Mouse (Mus musculus) cerebellum, adult 18-20 months (tissue): ENCODE results near the gene Adcy6.
A peak's percentile ranks its signal among the peaks of the same experiment; 100 is the strongest.
"Not testable (repeated sequence)": the region's sequence is repeated elsewhere in the genome, so short reads cannot be mapped to it uniquely, and the experiment has no call there.

ENCODE experiments used
- DNase-seq, 2 experiments: peaks; one replicate each; pipeline ENCODE4 v3.0.0; 2021

Gene Adcy6

DNA sequence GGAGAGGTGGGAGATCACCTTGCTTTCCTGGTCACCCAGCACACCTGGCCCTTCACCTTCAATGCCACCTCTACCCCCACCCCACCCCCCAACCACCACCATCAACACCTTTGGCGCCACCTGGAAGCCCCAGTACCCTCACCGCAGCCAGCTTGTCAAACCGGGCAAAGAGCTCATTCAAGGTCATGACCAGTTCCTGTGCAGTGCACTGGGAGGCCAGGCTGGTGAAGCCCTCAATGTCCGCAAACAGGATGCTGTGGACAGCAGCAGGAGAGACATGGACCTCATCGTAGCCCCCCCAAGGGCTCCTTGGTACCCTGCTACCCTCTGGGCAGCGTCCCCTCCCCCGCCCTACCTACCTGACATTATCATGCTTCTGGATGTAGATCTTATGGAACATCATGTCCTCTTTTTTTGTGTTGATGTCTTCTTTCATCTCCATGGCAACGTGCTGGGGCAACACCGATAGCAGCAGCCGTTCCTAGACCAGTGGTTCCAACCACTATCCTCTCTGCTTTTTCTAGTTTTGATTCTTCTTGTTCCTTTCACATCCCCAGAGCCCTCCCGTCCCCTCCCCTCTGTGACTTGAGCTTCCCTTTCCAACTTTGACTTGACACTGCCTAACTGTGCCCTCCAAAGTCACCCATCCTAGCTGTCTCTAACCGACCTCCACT lies 9.7 kb downstream of the Adcy6 start:
- no peak for DNase-seq

DNA sequence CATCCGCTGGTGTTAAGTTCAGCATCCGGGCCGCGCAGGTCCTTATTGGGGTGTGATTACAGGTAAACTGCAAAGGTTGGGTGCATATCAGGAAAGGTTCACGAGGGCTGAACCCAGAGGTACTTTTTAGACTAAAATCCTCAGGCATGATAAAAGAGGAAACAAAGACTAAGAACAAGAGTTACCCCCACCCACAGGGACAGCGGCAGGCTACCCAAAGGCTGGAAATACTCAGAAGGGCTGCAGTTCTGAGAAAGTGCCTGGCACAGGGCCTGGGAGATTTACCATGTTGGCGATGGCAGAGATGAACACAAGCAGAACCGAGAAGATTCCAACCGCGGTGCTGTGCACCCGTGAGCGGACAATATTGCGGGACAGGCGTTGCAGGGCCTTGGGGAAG lies 13.3 kb downstream of the Adcy6 start:
- DNase-seq = no peak

DNA sequence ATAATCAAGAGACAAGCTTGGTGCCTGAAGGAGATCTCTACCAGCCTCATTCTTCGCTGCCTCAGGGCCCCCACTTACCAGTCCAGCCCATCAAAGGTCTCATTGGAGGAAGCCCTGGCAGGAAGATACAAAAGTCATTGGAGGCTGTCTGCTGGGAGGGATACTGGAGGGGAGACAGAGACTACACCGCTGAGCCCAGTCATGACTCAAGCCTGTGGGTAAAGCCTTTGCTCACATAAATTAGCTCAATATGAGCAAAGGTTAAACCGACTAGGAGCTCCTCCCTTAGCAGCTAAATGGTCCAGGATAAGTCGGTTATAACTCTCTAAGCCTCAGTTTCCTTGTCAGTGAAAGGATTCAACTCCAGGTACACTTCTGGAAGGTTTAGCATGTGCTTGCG lies 14.8 kb downstream of the Adcy6 start:
- no peak for DNase-seq

DNA sequence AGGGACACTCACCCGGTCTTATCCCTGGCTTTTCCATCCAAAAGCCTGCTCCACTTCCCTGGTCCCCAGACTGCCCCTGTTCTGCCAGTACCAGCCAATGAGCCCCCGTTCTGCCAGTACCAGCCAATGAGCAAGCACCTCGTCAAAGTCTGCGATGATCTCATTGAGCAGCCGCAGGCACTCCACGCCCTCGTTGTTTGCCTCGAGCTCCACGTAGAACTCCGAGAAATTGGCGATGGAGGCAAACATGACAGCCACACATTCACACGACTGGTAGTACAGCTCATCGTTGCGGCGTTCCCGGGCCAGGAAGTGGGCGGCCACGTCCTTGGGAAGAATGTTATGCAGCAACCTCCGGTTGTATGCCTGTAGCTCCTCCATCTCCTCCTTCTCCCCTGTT lies 15.7 kb downstream of the Adcy6 start:
- no peak for DNase-seq

DNA sequence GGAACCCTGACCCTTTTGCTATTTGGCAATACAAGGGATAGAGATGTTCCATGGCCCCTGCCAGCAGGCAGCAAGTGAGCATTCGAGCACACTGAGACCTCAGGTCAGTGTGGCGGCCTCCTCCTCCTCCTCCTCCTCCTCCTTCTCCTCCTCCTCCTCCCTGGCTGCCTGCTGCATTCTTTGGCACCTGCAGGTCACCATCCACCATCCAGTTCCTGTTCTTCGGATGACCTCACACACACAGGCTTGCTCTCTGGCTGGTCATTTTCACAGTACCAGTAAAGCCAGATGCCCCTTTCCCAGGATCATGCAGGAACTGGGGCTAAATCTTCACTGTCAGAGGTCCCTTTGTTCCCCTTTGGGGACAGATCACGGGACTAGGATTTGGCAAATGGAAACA lies 18.5 kb downstream of the Adcy6 start:
- DNase-seq = no peak

DNA sequence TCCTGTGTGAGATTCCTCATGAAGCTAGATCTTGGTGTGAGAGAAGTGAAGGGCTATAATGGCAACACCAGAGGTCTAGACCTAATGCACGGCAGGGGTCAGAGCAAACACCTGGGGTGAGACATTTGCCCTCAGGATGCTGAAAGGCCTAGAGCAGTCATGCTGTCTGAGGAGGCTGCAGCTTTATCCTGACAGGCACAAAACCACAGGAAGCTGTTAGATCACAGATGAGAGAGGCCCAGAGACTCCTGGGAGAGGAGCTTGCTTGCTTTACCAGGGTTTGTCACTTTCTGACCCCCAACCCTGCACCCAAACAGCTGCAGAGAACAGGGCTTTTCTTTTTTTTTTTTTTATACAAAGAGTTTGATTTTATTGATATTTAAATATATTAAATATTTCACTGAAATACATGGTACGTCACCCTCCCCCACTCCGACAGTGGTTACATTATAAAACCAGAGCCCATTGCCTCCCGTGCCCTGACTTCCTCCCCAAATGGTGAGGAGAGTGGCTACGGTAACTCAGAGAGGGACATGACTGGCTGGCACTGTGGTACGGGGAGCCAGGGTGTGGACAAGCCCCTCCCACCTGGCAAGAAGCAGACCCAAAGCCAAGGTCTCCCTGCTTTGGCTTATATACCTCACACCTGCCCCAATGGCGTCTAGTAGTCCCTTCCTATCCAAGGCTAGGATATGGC lies 20.1 kb downstream of the Adcy6 start:
- DNase-seq = no peak

DNA sequence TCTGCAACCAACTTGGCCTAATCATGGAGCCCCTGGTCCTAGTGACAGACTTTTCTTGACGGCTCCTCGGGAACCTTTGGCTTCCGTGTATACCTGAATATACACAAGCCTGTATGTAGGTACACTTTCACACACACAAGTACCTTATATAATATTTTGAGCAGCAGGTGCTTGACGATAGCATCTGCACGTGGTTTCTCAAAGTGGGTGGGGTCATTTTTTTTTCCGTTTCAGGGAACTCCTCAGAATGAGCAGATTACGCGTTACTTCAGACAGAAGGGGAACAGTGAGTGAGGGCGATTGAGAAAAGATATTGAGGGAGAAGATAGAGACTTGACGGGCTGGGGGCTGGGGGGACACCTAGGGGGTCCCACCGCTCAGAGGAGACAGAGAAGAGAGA lies 22.1 kb downstream of the Adcy6 start:
- no peak for DNase-seq

DNA sequence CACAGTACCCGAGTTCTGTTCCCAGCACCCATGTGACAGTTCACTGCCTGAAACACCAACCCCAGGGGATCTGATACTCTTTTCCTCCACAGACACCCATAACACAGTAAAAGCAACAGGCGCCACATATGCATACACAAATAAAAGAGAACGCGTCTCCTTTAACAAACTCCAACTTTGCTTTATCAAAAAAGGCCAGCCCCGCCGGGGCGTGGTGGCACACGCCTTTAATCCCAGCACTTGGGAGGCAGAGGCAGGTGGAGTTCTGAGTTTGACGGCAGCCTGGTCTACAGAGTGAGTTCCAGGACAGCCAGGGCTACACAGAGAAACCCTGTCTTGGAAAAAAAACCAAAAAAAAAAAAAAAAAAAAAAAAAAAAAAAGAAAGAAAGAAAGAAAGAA lies 23.7 kb downstream of the Adcy6 start:
- not testable (repeated sequence) for DNase-seq

DNA sequence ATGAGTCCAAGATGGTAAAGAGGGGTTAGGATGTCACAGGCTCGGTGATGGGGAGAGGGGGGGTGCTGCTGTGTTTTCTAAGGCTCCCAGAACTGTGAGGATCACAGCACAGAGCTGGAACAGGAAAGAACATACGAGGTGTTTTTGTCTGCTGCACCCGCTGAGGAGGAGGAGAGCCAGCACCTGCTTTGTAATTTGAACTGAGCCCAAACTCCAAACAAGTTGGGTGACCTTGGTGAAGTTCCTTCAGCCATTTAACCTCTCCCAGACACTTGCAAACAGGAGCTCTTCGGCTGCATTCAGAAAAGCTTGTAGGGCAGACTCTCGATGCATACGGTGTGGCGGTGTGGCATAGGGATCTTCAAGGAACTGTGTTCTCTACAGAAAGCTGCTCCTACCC lies 24.5 kb downstream of the Adcy6 start:
- no peak for DNase-seq

DNA sequence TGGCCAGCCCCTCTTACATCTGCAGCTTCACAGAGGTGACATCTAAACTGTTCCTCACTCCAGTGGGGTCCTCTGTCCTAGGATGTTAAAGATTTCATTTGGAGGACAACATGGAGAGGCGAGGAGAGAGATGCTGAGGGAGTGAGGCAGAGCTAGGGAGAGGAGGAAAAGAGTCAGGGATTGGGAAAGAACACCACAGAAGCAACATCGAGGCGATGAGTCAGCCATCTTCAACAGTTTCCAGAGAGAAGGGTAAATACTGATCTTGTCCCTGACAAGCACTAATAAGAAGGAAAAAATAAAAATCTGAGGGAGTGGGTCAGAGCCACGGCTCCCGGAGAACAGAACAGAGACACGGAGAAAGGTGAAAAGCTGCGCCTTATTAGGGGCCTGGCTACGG lies 26.9 kb downstream of the Adcy6 start:
- no peak for DNase-seq

DNA sequence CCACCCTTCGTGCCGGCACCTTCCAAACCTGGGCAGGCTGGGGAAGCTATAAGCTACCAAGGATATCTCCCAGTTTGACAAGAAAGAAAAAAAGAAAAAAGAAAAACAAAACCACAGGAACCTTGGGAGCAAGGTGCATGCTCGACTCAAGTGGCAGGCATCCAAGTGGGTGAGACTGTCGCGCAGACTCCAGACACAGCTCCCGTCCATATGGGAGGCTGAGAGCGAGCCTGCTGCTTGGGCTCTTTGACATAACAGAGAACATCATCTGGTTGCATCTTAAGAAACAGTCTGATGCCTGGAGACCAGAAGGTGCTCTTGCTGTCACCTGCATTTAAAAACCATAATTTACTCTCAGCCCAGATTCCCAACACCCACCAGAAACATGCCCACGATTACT lies 27.5 kb downstream of the Adcy6 start:
- DNase-seq = no peak

DNA sequence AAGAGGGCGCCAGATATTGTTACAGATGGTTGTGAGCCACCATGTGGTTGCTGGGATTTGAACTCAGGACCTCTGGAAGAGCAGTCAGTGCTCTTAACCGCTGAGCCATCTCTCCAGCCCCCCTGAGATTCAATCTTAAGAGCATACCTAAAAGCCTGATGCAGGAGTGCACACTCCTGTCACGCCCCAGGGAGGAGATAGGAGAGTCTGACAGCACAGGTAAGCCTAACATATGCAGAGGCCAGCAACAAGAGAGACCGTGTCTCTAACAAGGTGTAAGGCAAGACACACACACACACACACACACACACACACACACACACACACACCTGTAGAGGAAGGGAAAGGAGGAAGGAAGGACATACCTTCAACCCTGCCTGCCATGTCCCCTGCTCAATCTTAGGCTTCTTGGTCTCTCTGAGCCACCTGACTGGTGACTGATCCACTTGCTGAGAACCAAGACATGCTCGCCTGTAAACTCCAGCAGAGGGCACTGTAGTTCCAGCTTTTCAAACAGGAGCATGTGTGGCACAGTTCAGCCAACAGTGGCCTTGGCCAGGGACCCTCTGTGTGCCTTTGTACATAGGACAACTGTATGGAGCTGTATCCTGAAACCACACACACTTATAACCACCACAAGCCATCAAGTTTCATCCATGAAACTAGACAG lies 29.9 kb downstream of the Adcy6 start:
- DNase-seq = peak; percentile 77 to 80

DNA sequence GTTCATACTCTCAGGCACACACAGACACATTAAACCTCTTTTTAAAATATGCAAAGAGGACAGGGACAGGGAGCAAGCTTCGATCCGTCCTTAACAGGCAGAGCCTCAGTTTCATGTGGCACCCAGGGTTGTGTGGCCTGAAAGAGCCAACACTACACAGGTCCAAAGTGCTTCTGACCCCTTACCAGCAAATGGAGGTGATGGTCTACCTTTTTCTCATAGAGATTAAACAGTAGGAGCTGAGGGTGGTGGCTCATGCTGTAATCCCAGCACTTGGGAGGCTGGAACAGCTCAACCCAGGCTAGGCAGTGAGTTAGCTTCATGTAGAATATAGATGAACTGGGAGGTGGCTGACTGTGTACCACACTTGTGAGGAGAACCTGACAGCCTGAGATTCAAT lies 30.6 kb downstream of the Adcy6 start:
- DNase-seq = no peak

DNA sequence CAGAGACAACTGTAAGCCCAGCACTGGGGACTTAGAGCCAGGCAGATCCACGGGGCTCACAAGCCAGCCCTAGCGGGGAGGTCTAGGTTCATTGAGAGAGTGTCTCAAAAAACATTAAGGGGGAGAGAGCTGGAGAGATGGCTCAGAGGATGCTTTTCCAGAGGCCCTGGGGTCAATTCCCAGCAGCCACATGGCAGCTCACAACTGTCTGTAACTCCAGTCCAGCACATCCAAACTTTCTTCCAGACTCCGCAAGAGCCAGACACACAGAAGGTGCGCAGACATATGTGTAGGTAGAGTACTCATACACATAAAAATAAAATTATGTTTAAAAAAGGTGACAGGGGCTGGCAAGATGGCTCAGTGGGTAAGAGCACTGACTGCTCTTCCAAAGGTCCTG lies 36.6 kb downstream of the Adcy6 start:
- no peak for DNase-seq

DNA sequence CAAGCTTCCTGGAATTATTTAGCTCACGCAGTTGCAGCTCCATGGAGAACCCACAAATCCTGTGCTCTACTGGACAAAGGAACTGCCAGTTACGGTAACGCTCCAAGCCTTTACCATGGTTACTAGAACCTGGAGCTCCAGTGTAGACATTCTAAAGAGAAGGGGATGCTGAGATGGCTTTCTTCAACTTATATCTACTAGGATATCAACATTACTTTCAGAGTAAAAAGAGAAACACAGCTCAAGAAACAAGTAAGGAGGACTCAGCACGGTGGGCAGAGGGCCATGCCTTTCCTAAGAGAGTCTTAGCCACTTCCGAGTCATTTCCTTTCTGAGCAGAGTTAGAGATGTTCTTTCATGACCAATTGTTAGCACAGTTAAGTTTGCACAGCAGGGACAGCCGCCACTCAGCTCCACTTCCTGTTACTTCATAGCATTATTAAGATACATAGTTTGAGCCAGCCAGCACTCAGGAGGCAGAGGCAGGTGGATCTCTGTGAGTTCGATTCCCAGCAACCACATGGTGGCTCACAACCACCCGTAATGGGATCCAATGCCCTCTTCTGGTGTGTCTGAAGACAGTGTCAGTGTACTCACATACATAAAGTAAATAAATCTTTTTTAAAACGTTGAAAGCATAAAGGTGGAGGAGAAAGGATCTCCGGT lies 38.9 kb downstream of the Adcy6 start, which contains the start of the genes Ccnt1 and 4930415O20Rik:
Gene Ccnt1 (minus strand): TSS at position 51 of the 666 bp plus-strand sequence.
Gene 4930415O20Rik (plus strand): TSS at position 132 of the 666 bp plus-strand sequence.
- DNase-seq = no peak

DNA sequence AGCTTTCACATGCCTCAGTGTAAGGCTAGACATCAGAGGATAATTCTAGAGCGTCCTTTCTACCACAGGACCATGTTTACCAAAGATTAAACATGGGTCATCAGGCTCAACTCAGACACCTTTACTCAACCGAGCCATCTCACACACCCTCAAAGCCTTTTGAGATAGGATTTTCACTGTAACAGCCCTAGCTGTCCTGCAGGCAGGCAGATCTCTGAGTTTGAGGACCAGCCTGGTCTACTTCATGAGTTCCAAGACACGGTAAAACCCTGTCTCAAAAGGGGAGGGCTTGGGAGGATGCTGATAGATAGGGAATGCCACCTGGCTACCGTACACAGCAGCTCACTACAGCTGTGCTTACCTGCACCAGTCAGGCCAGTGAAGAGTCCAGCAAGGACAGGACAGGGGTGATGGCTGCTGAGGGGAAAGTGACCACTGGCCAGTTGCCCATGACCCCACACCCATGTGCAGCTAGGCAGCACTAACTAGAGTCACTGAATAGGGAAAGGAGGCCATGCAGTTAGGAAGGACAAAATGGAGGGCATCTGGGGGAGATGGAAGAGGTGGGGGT lies 40.0 kb downstream of the Adcy6 start:
- DNase-seq = no peak

DNA sequence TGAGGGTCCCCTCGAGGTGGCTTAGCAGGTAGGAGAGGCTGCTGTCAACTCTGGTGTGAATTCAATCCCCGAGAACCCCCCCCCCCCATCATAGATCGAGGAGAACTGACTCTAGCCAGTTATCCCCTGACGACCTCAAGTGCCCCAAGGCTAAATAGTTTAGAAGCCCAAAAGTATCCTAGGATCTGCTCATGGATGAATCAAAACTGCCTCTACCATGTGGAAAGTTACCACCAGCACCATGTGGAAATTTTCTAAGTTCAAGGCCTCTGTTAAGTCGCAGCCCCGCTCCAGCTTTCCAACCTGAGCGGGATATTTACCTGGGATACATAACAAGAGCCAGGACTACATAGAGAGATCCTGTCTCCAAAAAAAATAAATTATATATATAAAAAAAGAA lies 40.7 kb downstream of the Adcy6 start:
- DNase-seq = no peak

DNA sequence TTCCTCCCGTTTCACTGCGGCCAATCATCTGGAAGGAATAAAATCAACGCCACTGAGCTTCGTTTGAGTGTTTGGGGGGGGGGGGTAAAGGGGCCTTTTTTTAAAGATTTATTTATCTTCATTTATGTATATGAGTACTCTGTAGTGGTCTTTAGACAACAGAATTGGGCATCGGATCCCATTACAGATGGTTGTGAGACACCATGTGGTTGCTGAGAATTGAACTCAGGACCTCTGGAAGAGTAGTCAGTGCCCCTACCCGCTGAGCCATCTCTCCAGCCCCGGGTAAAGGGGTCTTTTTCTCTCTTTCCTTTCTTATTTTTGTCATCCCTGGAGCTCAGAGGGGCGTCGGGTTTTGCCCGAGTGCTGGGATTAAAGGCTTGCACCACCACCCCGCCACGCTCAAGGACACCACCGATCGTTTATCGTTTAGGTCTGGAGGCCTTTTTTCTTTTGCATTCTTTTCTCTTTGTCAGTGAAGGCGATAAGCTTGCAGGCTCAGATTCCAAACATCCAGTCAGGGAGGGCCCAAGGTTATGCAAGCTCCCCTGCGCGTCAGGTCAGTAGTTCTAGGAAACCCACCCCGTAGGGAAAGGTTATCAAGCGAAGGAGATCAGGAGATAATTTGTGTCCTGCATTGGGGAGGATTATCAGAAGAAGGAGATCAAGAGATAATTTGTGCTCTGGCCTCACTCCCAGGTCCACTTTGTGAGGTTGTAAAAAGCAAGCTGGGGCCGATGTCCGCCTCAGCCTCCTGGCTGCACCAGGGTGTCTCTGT lies 41.4 kb downstream of the Adcy6 start:
- DNase-seq = peak in 1 of 2 experiments; percentile 24

DNA sequence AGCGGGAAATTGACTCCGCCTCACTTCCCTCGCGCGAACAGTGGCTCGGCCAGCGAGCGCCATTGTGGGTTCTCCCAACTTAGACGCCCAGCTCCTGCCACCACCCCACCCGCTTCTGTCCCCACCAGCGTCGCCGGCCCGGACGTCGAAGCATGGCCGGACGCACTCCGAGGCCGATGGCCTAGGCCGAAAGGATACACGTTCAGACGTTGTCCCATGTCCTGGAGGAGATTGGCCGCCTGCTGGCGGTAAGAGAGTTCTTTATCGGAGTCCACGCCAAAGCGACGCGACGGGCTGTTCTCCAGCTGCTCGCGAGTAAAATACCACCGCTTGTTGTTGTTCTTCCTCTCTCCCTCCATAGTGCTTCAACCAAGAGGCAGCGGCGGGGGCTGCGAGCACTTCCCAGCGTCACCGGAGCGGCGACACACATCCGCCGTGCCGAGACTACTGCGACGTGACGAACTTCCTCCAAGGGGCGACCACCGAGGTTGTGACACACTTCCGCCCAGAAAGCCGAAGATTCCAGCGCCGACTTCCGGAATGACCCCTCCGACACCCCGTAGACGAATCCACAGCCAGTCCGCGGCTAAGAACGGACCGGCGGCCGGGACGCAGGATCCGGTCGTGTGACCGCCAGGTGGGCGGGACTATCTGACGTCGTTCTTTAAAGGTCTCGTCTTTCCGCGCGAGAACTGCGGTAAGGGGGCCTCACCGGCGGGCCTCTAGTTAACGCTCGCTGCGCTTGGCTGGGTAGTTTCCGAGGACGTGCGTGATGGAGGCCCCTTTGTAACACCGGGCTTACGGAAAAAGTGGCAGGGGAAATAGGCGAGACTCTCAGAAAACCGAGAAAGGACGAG lies 42.4 kb downstream of the Adcy6 start:
- peak; percentile 99 to 100 for DNase-seq

DNA sequence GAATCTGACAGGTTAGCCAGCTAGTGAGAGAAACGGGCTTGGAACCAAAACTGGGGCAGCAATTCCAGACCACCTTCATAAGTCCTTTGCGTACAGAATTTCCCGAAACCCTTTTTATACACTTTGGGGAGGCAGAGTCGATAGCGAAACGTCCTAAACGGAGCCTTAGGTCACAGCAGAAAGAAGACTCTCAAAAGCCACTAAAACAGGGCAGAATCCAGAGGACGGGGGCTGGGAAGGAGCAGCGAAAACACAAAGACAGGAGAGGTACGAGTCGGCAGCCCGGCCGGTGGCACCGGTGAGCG lies 43.0 kb downstream of the Adcy6 start:
- no peak for DNase-seq

DNA sequence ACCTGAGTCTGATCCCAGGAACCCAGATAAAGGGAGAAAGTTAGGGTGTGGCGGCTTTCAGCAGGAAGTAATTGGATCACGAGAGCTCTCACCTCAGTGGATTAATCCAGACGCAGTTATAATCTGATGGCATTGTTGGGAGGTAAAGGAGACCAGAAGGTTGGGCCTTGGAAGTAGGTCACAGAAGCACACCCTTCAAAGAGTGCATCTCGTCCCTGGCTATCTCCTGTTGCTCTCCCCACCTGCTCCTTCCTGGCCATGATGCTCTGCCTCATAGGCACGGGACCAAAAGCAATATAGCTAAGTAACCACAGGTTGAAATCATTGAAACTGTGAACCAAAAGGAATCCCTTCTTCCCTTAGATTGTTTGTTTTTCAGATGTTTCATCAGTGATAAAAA lies 52.7 kb downstream of the Adcy6 start:
- DNase-seq = peak in 1 of 2 experiments; percentile 30

DNA sequence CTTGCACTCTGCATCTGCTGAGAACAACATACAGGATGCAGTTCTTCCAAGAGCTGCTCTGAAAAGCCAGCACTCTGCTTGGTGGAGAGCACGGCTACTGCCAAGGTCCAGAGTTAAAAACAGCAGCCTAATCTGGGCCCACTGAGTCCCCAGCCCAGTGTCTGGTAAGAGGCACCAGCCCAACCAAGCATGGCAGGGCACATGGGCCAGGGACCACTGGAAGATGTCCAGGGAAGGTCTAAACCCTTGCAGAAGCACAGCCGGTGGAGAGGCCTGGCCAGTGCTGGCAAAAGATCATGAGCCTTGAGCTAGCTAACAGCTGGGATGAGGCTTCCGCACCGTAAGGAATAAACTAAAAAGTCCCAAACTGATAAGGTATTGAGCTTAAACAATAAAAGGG lies 54.0 kb downstream of the Adcy6 start:
- no peak for DNase-seq
